Mouse (Mus musculus): Measurements from ENCODE around the gene Stim2.

- TF ChIP-seq CTCF (IDR thresholded peaks at IDR 0.05) (no peak), EP300 (IDR thresholded peaks at IDR 0.05) (no peak)
Measured at GRCm38 (mm10) chr5:54046432-54046831, 48.1 kb downstream of the Stim2 start.

Measured in lung, postnatal 0 days (tissue).